ENCODE assay signal across 24 mouse cellular contexts in the genomic region with DNA sequence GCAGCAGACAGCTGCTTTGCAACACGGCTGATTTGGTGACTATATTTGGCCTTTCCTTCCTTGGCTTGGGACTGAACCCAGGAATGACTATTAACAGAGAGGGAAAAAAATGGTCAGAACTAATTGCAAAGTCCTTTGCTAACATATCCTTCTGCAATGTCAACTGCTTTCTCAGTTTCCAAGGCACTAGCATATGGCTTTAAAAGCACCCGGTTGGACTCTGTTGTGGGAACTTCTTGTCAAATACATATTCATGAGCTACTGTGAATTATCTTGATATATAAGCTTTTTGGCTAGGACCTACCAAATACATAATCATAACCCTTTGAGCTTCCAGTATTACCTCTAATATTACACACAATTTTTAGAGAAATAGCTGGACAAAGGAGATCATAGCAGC. TPM values are rescaled to one million over a fixed set of nuclear protein-coding genes. Genes with fewer than 3 reads are reported as not detected.
A peak's percentile ranks its signal among the peaks of the same experiment; 100 is the strongest.
DNase-seq lines count a peak whose midpoint lies in the region; ATAC-seq and TF ChIP-seq lines count a peak whose summit lies in the region.
"Had no signal": no experiment of that assay in that cellular context is flagged by ENCODE, and none has a peak within 500 bp of the region (broad histone marks: within the 10 kb centered on the region; RNA-seq: fewer than 3 reads in every experiment).

No protein-coding gene starts in this region.

- no peak for TF ChIP-seq CTCF in brain, embryonic 14.5 days (IDR thresholded peaks at IDR 0.05; ENCODE audit: borderline replicate concordance, extremely low read depth, insufficient read depth, insufficient read length)

- DNase-seq in forebrain, embryonic 14.5 days (ENCODE audit: low spot score): peak; percentile 23
- DNase-seq in forebrain, embryonic 11.5 days (ENCODE audit: low spot score): no peak
- peak; percentile 34 for DNase-seq in brain, embryonic 14.5 days (ENCODE audit: low read depth)
- DNase-seq: adrenal gland, adult 2 months; adrenal gland, adult 8-10 months; adrenal gland, postnatal 10 days; adrenal gland, postnatal 14 days; adrenal gland, postnatal 25 days; adrenal gland, postnatal 36 days; B cell, adult 2 months; cerebellum, adult 11 months; cerebellum, adult 11-12 months; cerebellum, adult 18-20 months had no signal

- H3K27ac ChIP-seq in forebrain, embryonic 14.5 days (ENCODE audit: low read depth, low read length): no peak overlapping the region
- no peak overlapping the region for H3K27ac ChIP-seq in forebrain, embryonic 12.5 days
- H3K27ac ChIP-seq in forebrain, embryonic 15.5 days (replicated peaks): no peak overlapping the region
- H3K27ac ChIP-seq in forebrain, embryonic 11.5 days (ENCODE audit: low read depth, low read length): no peak overlapping the region
- no peak overlapping the region for H3K27ac ChIP-seq in forebrain, embryonic 16.5 days (ENCODE audit: low read length)
- H3K27ac ChIP-seq in forebrain, embryonic 13.5 days: no peak overlapping the region
- H3K27ac ChIP-seq in hindbrain, embryonic 13.5 days: no peak overlapping the region

- no peak overlapping the region for H3K9ac ChIP-seq in forebrain, embryonic 14.5 days (ENCODE audit: low read length)
- no peak overlapping the region for H3K9ac ChIP-seq in forebrain, embryonic 12.5 days
- no peak overlapping the region for H3K9ac ChIP-seq in forebrain, embryonic 15.5 days (replicated peaks)
- H3K9ac ChIP-seq in forebrain, embryonic 11.5 days (ENCODE audit: low read length): no peak overlapping the region
- H3K9ac ChIP-seq in forebrain, embryonic 16.5 days (replicated peaks; ENCODE audit: low read depth, low read length): no peak overlapping the region
- no peak overlapping the region for H3K9ac ChIP-seq in forebrain, embryonic 13.5 days
- no peak overlapping the region for H3K9ac ChIP-seq in hindbrain, embryonic 13.5 days

- H3K4me3 ChIP-seq in forebrain, embryonic 14.5 days (ENCODE audit: low read depth, low read length): no peak overlapping the region
- no peak overlapping the region for H3K4me3 ChIP-seq in forebrain, embryonic 12.5 days (replicated peaks)
- no peak overlapping the region for H3K4me3 ChIP-seq in forebrain, embryonic 15.5 days
- no peak overlapping the region for H3K4me3 ChIP-seq in forebrain, embryonic 11.5 days (ENCODE audit: low read depth, low read length)
- no peak overlapping the region for H3K4me3 ChIP-seq in forebrain, embryonic 16.5 days (replicated peaks; ENCODE audit: low read length)
- no peak overlapping the region for H3K4me3 ChIP-seq in forebrain, embryonic 13.5 days
- no peak overlapping the region for H3K4me3 ChIP-seq in hindbrain, embryonic 13.5 days

- no peak for TF ChIP-seq POLR2A in brain, embryonic 14.5 days (IDR thresholded peaks at IDR 0.05; ENCODE audit: borderline replicate concordance, extremely low read depth, insufficient read depth, insufficient read length, poor library complexity, severe bottlenecking)

- no peaks in the 10 kb centered on the region for H3K27me3 ChIP-seq in forebrain, embryonic 14.5 days (replicated peaks; ENCODE audit: control insufficient read depth, insufficient read depth, low read length)
- H3K27me3 ChIP-seq in forebrain, embryonic 12.5 days: no peaks in the 10 kb centered on the region
- no peaks in the 10 kb centered on the region for H3K27me3 ChIP-seq in forebrain, embryonic 15.5 days
- no peaks in the 10 kb centered on the region for H3K27me3 ChIP-seq in forebrain, embryonic 11.5 days (ENCODE audit: control insufficient read depth, insufficient read depth, low read length)
- H3K27me3 ChIP-seq in forebrain, embryonic 16.5 days (replicated peaks; ENCODE audit: control insufficient read depth, insufficient read depth, low read length): no peaks in the 10 kb centered on the region
- no peaks in the 10 kb centered on the region for H3K27me3 ChIP-seq in forebrain, embryonic 13.5 days
- no peaks in the 10 kb centered on the region for H3K27me3 ChIP-seq in hindbrain, embryonic 13.5 days
- H3K27me3 ChIP-seq: CH12.LX, Patski had no signal

- H3K4me1 ChIP-seq in forebrain, embryonic 14.5 days (ENCODE audit: control insufficient read depth, insufficient read depth, low read length): no peaks in the 10 kb centered on the region
- H3K4me1 ChIP-seq in forebrain, embryonic 12.5 days: no peaks in the 10 kb centered on the region
- H3K4me1 ChIP-seq in forebrain, embryonic 15.5 days: no peaks in the 10 kb centered on the region
- H3K4me1 ChIP-seq in forebrain, embryonic 11.5 days (replicated peaks; ENCODE audit: control insufficient read depth, insufficient read depth, low read length): no peaks in the 10 kb centered on the region
- H3K4me1 ChIP-seq in forebrain, embryonic 16.5 days (replicated peaks; ENCODE audit: control insufficient read depth, insufficient read depth, low read length): peaks cover 4% of the 10 kb centered on the region
- H3K4me1 ChIP-seq in forebrain, embryonic 13.5 days: no peaks in the 10 kb centered on the region
- no peaks in the 10 kb centered on the region for H3K4me1 ChIP-seq in hindbrain, embryonic 13.5 days (replicated peaks)

- H3K36me3 ChIP-seq in forebrain, embryonic 14.5 days (ENCODE audit: control insufficient read depth, insufficient read depth, low read length): no peaks in the 10 kb centered on the region
- no peaks in the 10 kb centered on the region for H3K36me3 ChIP-seq in forebrain, embryonic 12.5 days (replicated peaks)
- no peaks in the 10 kb centered on the region for H3K36me3 ChIP-seq in forebrain, embryonic 15.5 days
- no peaks in the 10 kb centered on the region for H3K36me3 ChIP-seq in forebrain, embryonic 11.5 days (ENCODE audit: control insufficient read depth, insufficient read depth, low read length)
- no peaks in the 10 kb centered on the region for H3K36me3 ChIP-seq in forebrain, embryonic 16.5 days (ENCODE audit: control insufficient read depth, insufficient read depth)
- no peaks in the 10 kb centered on the region for H3K36me3 ChIP-seq in forebrain, embryonic 13.5 days (ENCODE audit: poor library complexity, severe bottlenecking)
- H3K36me3 ChIP-seq in hindbrain, embryonic 13.5 days: no peaks in the 10 kb centered on the region
- H3K36me3 ChIP-seq: G1E had no signal

- no peaks in the 10 kb centered on the region for H3K9me3 ChIP-seq in forebrain, embryonic 14.5 days (replicated peaks; ENCODE audit: control insufficient read depth, low read length)
- no peaks in the 10 kb centered on the region for H3K9me3 ChIP-seq in forebrain, embryonic 12.5 days
- H3K9me3 ChIP-seq in forebrain, embryonic 15.5 days: no peaks in the 10 kb centered on the region
- no peaks in the 10 kb centered on the region for H3K9me3 ChIP-seq in forebrain, embryonic 11.5 days (ENCODE audit: control insufficient read depth, low read length)
- no peaks in the 10 kb centered on the region for H3K9me3 ChIP-seq in forebrain, embryonic 16.5 days (ENCODE audit: control insufficient read depth, low read length)
- no peaks in the 10 kb centered on the region for H3K9me3 ChIP-seq in forebrain, embryonic 13.5 days (replicated peaks)
- H3K9me3 ChIP-seq in hindbrain, embryonic 13.5 days: no peaks in the 10 kb centered on the region
- H3K9me3 ChIP-seq: G1E had no signal

- ATAC-seq in forebrain, embryonic 14.5 days: 0 out of 2 replicates have a peak, but pooled peaks have one; percentile 29
- no peak for ATAC-seq in forebrain, embryonic 12.5 days (ENCODE audit: low FRiP score)
- ATAC-seq in forebrain, embryonic 15.5 days (replicated peaks): peak; percentile 66; the same call in 1 of the 2 replicates
- ATAC-seq in forebrain, embryonic 11.5 days (replicated peaks; ENCODE audit: low FRiP score): no peak
- peak; percentile 71 for ATAC-seq in forebrain, embryonic 16.5 days
- ATAC-seq in forebrain, embryonic 13.5 days: no peak; the same call in 1 of the 2 replicates
- ATAC-seq in hindbrain, embryonic 13.5 days (ENCODE audit: low FRiP score): no peak
- ATAC-seq: activated CD4-positive, CD25-positive, alpha-beta regulatory T cell, adult 4 months; CD4-positive, CD25-positive, alpha-beta regulatory T cell, adult 4 months; Patski had no signal

- WGBS in forebrain, embryonic 14.5 days: 66% methylated on average over 2 of the region's 2 CpGs
- 81% methylated on average over 2 of the region's 2 CpGs for WGBS in forebrain, embryonic 12.5 days
- 49% methylated on average over 2 of the region's 2 CpGs for WGBS in forebrain, embryonic 15.5 days
- 87% methylated on average over 2 of the region's 2 CpGs for WGBS in forebrain, embryonic 11.5 days
- 53% methylated on average over 2 of the region's 2 CpGs for WGBS in forebrain, embryonic 16.5 days
- WGBS in forebrain, embryonic 13.5 days: 83% methylated on average over 2 of the region's 2 CpGs
- WGBS in hindbrain, embryonic 13.5 days: 65% methylated on average over 2 of the region's 2 CpGs

- H3K4me2 ChIP-seq in forebrain, embryonic 14.5 days (ENCODE audit: low read length): no peak overlapping the region
- no peak overlapping the region for H3K4me2 ChIP-seq in forebrain, embryonic 12.5 days
- no peak overlapping the region for H3K4me2 ChIP-seq in forebrain, embryonic 15.5 days (replicated peaks)
- H3K4me2 ChIP-seq in forebrain, embryonic 11.5 days (ENCODE audit: low read depth, low read length, severe bottlenecking): no peak overlapping the region
- no peak overlapping the region for H3K4me2 ChIP-seq in forebrain, embryonic 16.5 days (ENCODE audit: low read length)
- no peak overlapping the region for H3K4me2 ChIP-seq in forebrain, embryonic 13.5 days
- no peak overlapping the region for H3K4me2 ChIP-seq in hindbrain, embryonic 13.5 days

RNA-seq across cellular contexts. Expression of a gene that starts 37.1 kb away (rescaled TPM):
- polyA plus RNA-seq in forebrain, embryonic 14.5 days (2014; fragmentation: Nextera tagmentation; extraction: Ambion mirVana): not detected in 2 replicates
- not detected in 2 replicates for polyA plus RNA-seq in forebrain, embryonic 12.5 days (2016; fragmentation: Nextera tagmentation; extraction: Ambion mirVana)
- polyA plus RNA-seq in forebrain, embryonic 15.5 days (2015; fragmentation: Nextera tagmentation; extraction: Ambion mirVana): not detected in 2 replicates
- not detected in 2 replicates for polyA plus RNA-seq in forebrain, embryonic 11.5 days (2014; fragmentation: Nextera tagmentation; extraction: Ambion mirVana)
- polyA plus RNA-seq in forebrain, embryonic 16.5 days (2015; fragmentation: Nextera tagmentation; extraction: Ambion mirVana): not detected in 2 replicates
- not detected in 2 replicates for polyA plus RNA-seq in forebrain, embryonic 13.5 days (2015; fragmentation: Nextera tagmentation; extraction: Ambion mirVana)
- not detected in 2 replicates for polyA plus RNA-seq in brain, embryonic 14.5 days (2012; rRNA removed)
- polyA plus RNA-seq in hindbrain, embryonic 13.5 days (2015; fragmentation: Nextera tagmentation; extraction: Ambion mirVana): not detected in 2 replicates
- polyA plus RNA-seq: activated CD4-positive, CD25-positive, alpha-beta regulatory T cell, adult 4 months; adrenal gland, adult 2 months; C2C12; CD4-positive, CD25-positive, alpha-beta regulatory T cell, adult 4 months; G1E; Patski had no signal

Comparison
In these comparisons a context has a peak if more than half of its experiments do, and no peak if none do; other contexts are left out.
1. ATAC-seq: peak in forebrain, embryonic 14.5 days (single experiment), forebrain, embryonic 15.5 days (single experiment) and forebrain, embryonic 16.5 days (single experiment); none in forebrain, embryonic 12.5 days (single experiment), forebrain, embryonic 11.5 days (single experiment), forebrain, embryonic 13.5 days (single experiment) and hindbrain, embryonic 13.5 days (single experiment).